Mouse (Mus musculus): ENCODE results near the gene Sos1. TPM values are rescaled to one million over a fixed set of nuclear protein-coding genes. Genes with fewer than 3 reads are reported as not detected.

The Sos1 gene
- 7.5 and 7.7 TPM in 2 replicates for polyA plus RNA-seq (2015; fragmentation: Nextera tagmentation; extraction: Ambion mirVana)

GRCm38 (mm10) chr17:80480031-80480854, at the start of gene Sos1:
Gene Sos1 (minus strand): TSS chr17:80480453.
- peak within 1 kb of the TSS; percentile 99 for H3K9ac ChIP-seq
- peak within 1 kb of the TSS; percentile 85 for H3K4me3 ChIP-seq
- WGBS, result under 1% methylated on average over 85 of the region's 90 CpGs
- no peaks in the 10 kb centered on the region; the same call in 1 of the 2 replicates for H3K36me3 ChIP-seq
- H3K27me3 ChIP-seq, result no peaks in the 10 kb centered on the region
- ATAC-seq (ENCODE audit: low FRiP score), result peak; percentile 83
- no peaks in the 10 kb centered on the region for H3K9me3 ChIP-seq
- H3K4me2 ChIP-seq, result peak within 1 kb of the TSS; percentile 71
- peaks cover 39% of the 10 kb centered on the region for H3K4me1 ChIP-seq (replicated peaks)
- H3K27ac ChIP-seq, result peak within 1 kb of the TSS; percentile 98

GRCm38 (mm10) chr17:80523231-80523630, 43.0 kb upstream of the Sos1 start:
- ATAC-seq (ENCODE audit: low FRiP score), result no peak
- Histone ChIP-seq H3K27ac (no peak overlapping the region), H3K4me2 (no peak overlapping the region), H3K36me3 (no peaks in the 10 kb centered on the region), H3K27me3 (no peaks in the 10 kb centered on the region), H3K4me1 (replicated peaks) (no peaks in the 10 kb centered on the region), H3K4me3 (no peak overlapping the region), H3K9ac (no peak overlapping the region), H3K9me3 (no peaks in the 10 kb centered on the region)
- WGBS, result 84% methylated on average over 3 of the region's 3 CpGs

- WGBS, result 78% methylated on average over 7 of the region's 7 CpGs
- H3K36me3 ChIP-seq, result no peaks in the 10 kb centered on the region
- H3K27ac ChIP-seq, result no peak overlapping the region
- no peak overlapping the region for H3K4me2 ChIP-seq
- H3K27me3 ChIP-seq, result no peaks in the 10 kb centered on the region
- no peaks in the 10 kb centered on the region for H3K4me1 ChIP-seq (replicated peaks)
- no peak overlapping the region for H3K4me3 ChIP-seq
- no peaks in the 10 kb centered on the region for H3K9me3 ChIP-seq
- ATAC-seq (ENCODE audit: low FRiP score), result no peak
- no peak overlapping the region for H3K9ac ChIP-seq
Observed at GRCm38 (mm10) chr17:80522229-80522556, 41.9 kb upstream of the Sos1 start.

GRCm38 (mm10) chr17:80521521-80522228, 41.4 kb upstream of the Sos1 start:
- ATAC-seq (ENCODE audit: low FRiP score), result no peak
- no peaks in the 10 kb centered on the region for H3K4me1 ChIP-seq (replicated peaks)
- H3K4me3 ChIP-seq, result no peak overlapping the region
- H3K4me2 ChIP-seq, result no peak overlapping the region
- H3K9ac ChIP-seq, result no peak overlapping the region
- no peaks in the 10 kb centered on the region for H3K36me3 ChIP-seq
- no peak overlapping the region for H3K27ac ChIP-seq
- no peaks in the 10 kb centered on the region for H3K9me3 ChIP-seq
- 67% methylated on average over 4 of the region's 4 CpGs for whole genome bisulfite sequencing
- no peaks in the 10 kb centered on the region for H3K27me3 ChIP-seq

- H3K36me3 ChIP-seq, result no peaks in the 10 kb centered on the region
- H3K9ac ChIP-seq, result no peak overlapping the region
- H3K9me3 ChIP-seq, result no peaks in the 10 kb centered on the region
- no peak overlapping the region for H3K27ac ChIP-seq
- no peak overlapping the region for H3K4me2 ChIP-seq
- no peak for ATAC-seq (ENCODE audit: low FRiP score)
- no peaks in the 10 kb centered on the region for H3K4me1 ChIP-seq (replicated peaks)
- H3K27me3 ChIP-seq, result no peaks in the 10 kb centered on the region
- no peak overlapping the region for H3K4me3 ChIP-seq
- 81% methylated on average over 8 of the region's 8 CpGs for WGBS
Observed at GRCm38 (mm10) chr17:80520537-80520936, 40.3 kb upstream of the Sos1 start.

- Histone ChIP-seq H3K4me2 (no peak overlapping the region), H3K9ac (no peak overlapping the region), H3K27me3 (no peaks in the 10 kb centered on the region), H3K27ac (no peak overlapping the region), H3K36me3 (no peaks in the 10 kb centered on the region), H3K4me1 (replicated peaks) (no peaks in the 10 kb centered on the region), H3K9me3 (no peaks in the 10 kb centered on the region), H3K4me3 (no peak overlapping the region)
- no peak for ATAC-seq (ENCODE audit: low FRiP score)
- WGBS, result 96% methylated on average over 12 of the region's 12 CpGs
Observed at GRCm38 (mm10) chr17:80518811-80519210, 38.6 kb upstream of the Sos1 start.

- Histone ChIP-seq H3K4me2 (no peak overlapping the region), H3K9ac (no peak overlapping the region), H3K36me3 (no peaks in the 10 kb centered on the region), H3K4me3 (no peak overlapping the region), H3K9me3 (no peaks in the 10 kb centered on the region), H3K4me1 (replicated peaks) (no peaks in the 10 kb centered on the region), H3K27me3 (no peaks in the 10 kb centered on the region), H3K27ac (no peak overlapping the region)
- ATAC-seq (ENCODE audit: low FRiP score), result no peak
- WGBS, result 74% methylated on average over 9 of the region's 9 CpGs
Observed at GRCm38 (mm10) chr17:80517244-80517643, 37.0 kb upstream of the Sos1 start.

GRCm38 (mm10) chr17:80515956-80516355, 35.7 kb upstream of the Sos1 start:
- WGBS, result 90% methylated on average over 9 of the region's 9 CpGs
- no peaks in the 10 kb centered on the region for H3K9me3 ChIP-seq

GRCm38 (mm10) chr17:80515513-80515912, 35.3 kb upstream of the Sos1 start:
- no peak for ATAC-seq (ENCODE audit: low FRiP score)
- 89% methylated on average over 7 of the region's 7 CpGs for WGBS

More at GRCm38 (mm10) chr17:80515956-80516355, 35.7 kb upstream of the Sos1 start:
- H3K27ac ChIP-seq, result no peak overlapping the region
- H3K4me3 ChIP-seq, result no peak overlapping the region
- no peaks in the 10 kb centered on the region for H3K36me3 ChIP-seq
- H3K9ac ChIP-seq, result no peak overlapping the region
- ATAC-seq (ENCODE audit: low FRiP score), result no peak
- no peaks in the 10 kb centered on the region for H3K4me1 ChIP-seq (replicated peaks)
- H3K27me3 ChIP-seq, result no peaks in the 10 kb centered on the region
- no peak overlapping the region for H3K4me2 ChIP-seq

GRCm38 (mm10) chr17:80513766-80514165, 33.5 kb upstream of the Sos1 start:
- ATAC-seq (ENCODE audit: low FRiP score), result no peak
- Histone ChIP-seq H3K36me3 (no peaks in the 10 kb centered on the region), H3K9ac (no peak overlapping the region), H3K4me3 (no peak overlapping the region), H3K4me2 (no peak overlapping the region), H3K9me3 (no peaks in the 10 kb centered on the region), H3K4me1 (replicated peaks) (no peaks in the 10 kb centered on the region), H3K27ac (no peak overlapping the region), H3K27me3 (no peaks in the 10 kb centered on the region)
- 86% methylated on average over 8 of the region's 8 CpGs for WGBS

More at GRCm38 (mm10) chr17:80515513-80515912, 35.3 kb upstream of the Sos1 start:
- no peaks in the 10 kb centered on the region for H3K9me3 ChIP-seq
- no peak overlapping the region for H3K9ac ChIP-seq
- H3K36me3 ChIP-seq, result no peaks in the 10 kb centered on the region
- H3K27me3 ChIP-seq, result no peaks in the 10 kb centered on the region
- no peaks in the 10 kb centered on the region for H3K4me1 ChIP-seq (replicated peaks)
- no peak overlapping the region for H3K27ac ChIP-seq
- no peak overlapping the region for H3K4me3 ChIP-seq
- no peak overlapping the region for H3K4me2 ChIP-seq

- H3K27ac ChIP-seq, result no peak overlapping the region
- no peaks in the 10 kb centered on the region for H3K4me1 ChIP-seq (replicated peaks)
- no peak overlapping the region for H3K9ac ChIP-seq
- no peak overlapping the region for H3K4me3 ChIP-seq
- H3K4me2 ChIP-seq, result no peak overlapping the region
- no peaks in the 10 kb centered on the region for H3K9me3 ChIP-seq
- H3K27me3 ChIP-seq, result no peaks in the 10 kb centered on the region
- 92% methylated on average over 3 of the region's 3 CpGs for WGBS
- H3K36me3 ChIP-seq, result no peaks in the 10 kb centered on the region
- ATAC-seq (ENCODE audit: low FRiP score), result no peak
Observed at GRCm38 (mm10) chr17:80510459-80510855, 30.2 kb upstream of the Sos1 start.

GRCm38 (mm10) chr17:80509494-80510458, 29.5 kb upstream of the Sos1 start:
- no peak overlapping the region for H3K27ac ChIP-seq
- no peak overlapping the region for H3K9ac ChIP-seq
- no peak for ATAC-seq (ENCODE audit: low FRiP score)
- H3K4me3 ChIP-seq, result no peak overlapping the region
- H3K9me3 ChIP-seq, result no peaks in the 10 kb centered on the region
- no peaks in the 10 kb centered on the region for H3K36me3 ChIP-seq
- 61% methylated on average over 4 of the region's 4 CpGs for WGBS
- no peaks in the 10 kb centered on the region for H3K4me1 ChIP-seq (replicated peaks)
- no peaks in the 10 kb centered on the region for H3K27me3 ChIP-seq
- no peak overlapping the region for H3K4me2 ChIP-seq
